Mouse (Mus musculus): ENCODE measurements around the gene Tmem56. TPM values are rescaled to one million over a fixed set of nuclear protein-coding genes. Genes with fewer than 3 reads are reported as not detected.

Gene Tmem56
- polyA plus RNA-seq, 1 experiment = 227 TPM

GRCm38 (mm10) chr3:121212156-121212555 is 70.7 kb downstream of the Tmem56 start:
- no peak overlapping the region for H3K4me3 ChIP-seq (ENCODE audit: control insufficient read depth, low read depth, low read length)
- no peak overlapping the region for H3K27ac ChIP-seq (ENCODE audit: control insufficient read depth, insufficient read depth, low read depth, low read length)
- H3K36me3 ChIP-seq (ENCODE audit: control insufficient read depth, insufficient read depth, low read length) = no peaks in the 10 kb centered on the region
- TF ChIP-seq POLR2A (IDR thresholded peaks at IDR 0.05; ENCODE audit: control insufficient read depth, low read depth, low read length) = no peak
- no peak for TF ChIP-seq CTCF (IDR thresholded peaks at IDR 0.05; ENCODE audit: control insufficient read depth, insufficient read depth, insufficient replicate concordance, low read depth, low read length)
- peaks cover 2% of the 10 kb centered on the region; the same call in 1 of the 2 replicates for H3K4me1 ChIP-seq (ENCODE audit: control insufficient read depth, insufficient read depth, low read length)
- no peaks in the 10 kb centered on the region for H3K27me3 ChIP-seq (ENCODE audit: control insufficient read depth, insufficient read depth, low read length)

GRCm38 (mm10) chr3:121208994-121209393 is 73.9 kb downstream of the Tmem56 start:
- TF ChIP-seq CTCF (IDR thresholded peaks at IDR 0.05; ENCODE audit: control insufficient read depth, insufficient read depth, insufficient replicate concordance, low read depth, low read length) (no peak), POLR2A (IDR thresholded peaks at IDR 0.05; ENCODE audit: control insufficient read depth, low read depth, low read length) (no peak)

GRCm38 (mm10) chr3:121206202-121206882 is 76.6 kb downstream of the Tmem56 start:
- H3K4me3 ChIP-seq (ENCODE audit: control insufficient read depth, low read depth, low read length) = peak overlapping the region; percentile 20; the same call in 1 of the 2 replicates
- H3K27ac ChIP-seq (ENCODE audit: control insufficient read depth, insufficient read depth, low read depth, low read length) = no peak overlapping the region
- H3K4me1 ChIP-seq (ENCODE audit: control insufficient read depth, insufficient read depth, low read length) = peaks cover 5% of the 10 kb centered on the region; the same call in 1 of the 2 replicates
- H3K27me3 ChIP-seq (ENCODE audit: control insufficient read depth, insufficient read depth, low read length) = no peaks in the 10 kb centered on the region
- H3K36me3 ChIP-seq (ENCODE audit: control insufficient read depth, insufficient read depth, low read length) = no peaks in the 10 kb centered on the region
- no peak for TF ChIP-seq CTCF (IDR thresholded peaks at IDR 0.05; ENCODE audit: control insufficient read depth, insufficient read depth, insufficient replicate concordance, low read depth, low read length)
- TF ChIP-seq POLR2A (IDR thresholded peaks at IDR 0.05; ENCODE audit: control insufficient read depth, low read depth, low read length) = no peak

More at GRCm38 (mm10) chr3:121208994-121209393, 73.9 kb downstream of the Tmem56 start:
- Histone ChIP-seq H3K4me1 (ENCODE audit: control insufficient read depth, insufficient read depth, low read length) (peaks cover 5% of the 10 kb centered on the region; the same call in 1 of the 2 replicates), H3K4me3 (ENCODE audit: control insufficient read depth, low read depth, low read length) (no peak overlapping the region), H3K27ac (ENCODE audit: control insufficient read depth, insufficient read depth, low read depth, low read length) (no peak overlapping the region), H3K27me3 (ENCODE audit: control insufficient read depth, insufficient read depth, low read length) (no peaks in the 10 kb centered on the region), H3K36me3 (ENCODE audit: control insufficient read depth, insufficient read depth, low read length) (no peaks in the 10 kb centered on the region)

GRCm38 (mm10) chr3:121202638-121203037 is 80.3 kb downstream of the Tmem56 start:
- Histone ChIP-seq H3K27ac (ENCODE audit: control insufficient read depth, insufficient read depth, low read depth, low read length) (no peak overlapping the region), H3K4me3 (ENCODE audit: control insufficient read depth, low read depth, low read length) (no peak overlapping the region), H3K36me3 (ENCODE audit: control insufficient read depth, insufficient read depth, low read length) (no peaks in the 10 kb centered on the region), H3K27me3 (ENCODE audit: control insufficient read depth, insufficient read depth, low read length) (no peaks in the 10 kb centered on the region), H3K4me1 (ENCODE audit: control insufficient read depth, insufficient read depth, low read length) (peaks cover 5% of the 10 kb centered on the region; the same call in 1 of the 2 replicates)
- TF ChIP-seq POLR2A (IDR thresholded peaks at IDR 0.05; ENCODE audit: control insufficient read depth, low read depth, low read length) = no peak
- TF ChIP-seq CTCF (IDR thresholded peaks at IDR 0.05; ENCODE audit: control insufficient read depth, insufficient read depth, insufficient replicate concordance, low read depth, low read length) = no peak

GRCm38 (mm10) chr3:121201012-121201747 is 81.7 kb downstream of the Tmem56 start:
- H3K27ac ChIP-seq (ENCODE audit: control insufficient read depth, insufficient read depth, low read depth, low read length) = no peak overlapping the region
- H3K27me3 ChIP-seq (ENCODE audit: control insufficient read depth, insufficient read depth, low read length) = no peaks in the 10 kb centered on the region
- no peaks in the 10 kb centered on the region for H3K36me3 ChIP-seq (ENCODE audit: control insufficient read depth, insufficient read depth, low read length)
- peaks cover under 1% of the 10 kb centered on the region; the same call in 1 of the 2 replicates for H3K4me1 ChIP-seq (ENCODE audit: control insufficient read depth, insufficient read depth, low read length)
- TF ChIP-seq POLR2A (IDR thresholded peaks at IDR 0.05; ENCODE audit: control insufficient read depth, low read depth, low read length) = no peak
- no peak for TF ChIP-seq CTCF (IDR thresholded peaks at IDR 0.05; ENCODE audit: control insufficient read depth, insufficient read depth, insufficient replicate concordance, low read depth, low read length)
- H3K4me3 ChIP-seq (ENCODE audit: control insufficient read depth, low read depth, low read length) = no peak overlapping the region

GRCm38 (mm10) chr3:121189199-121189598 is 93.7 kb downstream of the Tmem56 start:
- H3K4me1 ChIP-seq (ENCODE audit: control insufficient read depth, insufficient read depth, low read length) = peaks cover 4% of the 10 kb centered on the region; the same call in 1 of the 2 replicates
- no peak overlapping the region for H3K27ac ChIP-seq (ENCODE audit: control insufficient read depth, insufficient read depth, low read depth, low read length)
- no peaks in the 10 kb centered on the region for H3K36me3 ChIP-seq (ENCODE audit: control insufficient read depth, insufficient read depth, low read length)
- no peak overlapping the region for H3K4me3 ChIP-seq (ENCODE audit: control insufficient read depth, low read depth, low read length)
- no peaks in the 10 kb centered on the region for H3K27me3 ChIP-seq (ENCODE audit: control insufficient read depth, insufficient read depth, low read length)
- no peak for TF ChIP-seq POLR2A (IDR thresholded peaks at IDR 0.05; ENCODE audit: control insufficient read depth, low read depth, low read length)
- TF ChIP-seq CTCF (IDR thresholded peaks at IDR 0.05; ENCODE audit: control insufficient read depth, insufficient read depth, insufficient replicate concordance, low read depth, low read length) = no peak

GRCm38 (mm10) chr3:121187510-121187909 is 95.4 kb downstream of the Tmem56 start:
- H3K36me3 ChIP-seq (ENCODE audit: control insufficient read depth, insufficient read depth, low read length) = no peaks in the 10 kb centered on the region
- H3K27me3 ChIP-seq (ENCODE audit: control insufficient read depth, insufficient read depth, low read length) = no peaks in the 10 kb centered on the region
- H3K4me3 ChIP-seq (ENCODE audit: control insufficient read depth, low read depth, low read length) = no peak overlapping the region
- peaks cover 4% of the 10 kb centered on the region; the same call in 1 of the 2 replicates for H3K4me1 ChIP-seq (ENCODE audit: control insufficient read depth, insufficient read depth, low read length)
- H3K27ac ChIP-seq (ENCODE audit: control insufficient read depth, insufficient read depth, low read depth, low read length) = no peak overlapping the region
- no peak for TF ChIP-seq CTCF (IDR thresholded peaks at IDR 0.05; ENCODE audit: control insufficient read depth, insufficient read depth, insufficient replicate concordance, low read depth, low read length)
- no peak for TF ChIP-seq POLR2A (IDR thresholded peaks at IDR 0.05; ENCODE audit: control insufficient read depth, low read depth, low read length)

All from testis, adult 2 months (tissue).